Mouse (Mus musculus): ENCODE measurements around the gene Smcr8.
A peak's percentile ranks its signal among the peaks of the same experiment; 100 is the strongest.
"Not testable (repeated sequence)": the region's sequence is repeated elsewhere in the genome, so short reads cannot be mapped to it uniquely, and the experiment has no call there.

Smcr8 gene

GRCm38 (mm10) chr11:60784179-60784922, 7.0 kb downstream of the Smcr8 start:
- DNase-seq (ENCODE audit: low spot score), result no peak

- DNase-seq (ENCODE audit: low spot score), result peak; percentile 11
Observed at GRCm38 (mm10) chr11:60787595-60787994, 10.3 kb downstream of the Smcr8 start.

GRCm38 (mm10) chr11:60790472-60790871, 13.1 kb downstream of the Smcr8 start:
- no peak for DNase-seq (ENCODE audit: low spot score)

GRCm38 (mm10) chr11:60796342-60796741, 19.0 kb downstream of the Smcr8 start:
- no peak for DNase-seq (ENCODE audit: low spot score)

GRCm38 (mm10) chr11:60799977-60800376, 22.7 kb downstream of the Smcr8 start:
- DNase-seq (ENCODE audit: low spot score), result no peak

- no peak for DNase-seq (ENCODE audit: low spot score)
Observed at GRCm38 (mm10) chr11:60800892-60801291, 23.6 kb downstream of the Smcr8 start.

- DNase-seq (ENCODE audit: low spot score), result no peak
Observed at GRCm38 (mm10) chr11:60808286-60809070, 31.2 kb downstream of the Smcr8 start.

GRCm38 (mm10) chr11:60809546-60809945, 32.2 kb downstream of the Smcr8 start:
- DNase-seq (ENCODE audit: low spot score), result no peak

GRCm38 (mm10) chr11:60810046-60810965, 33.0 kb downstream of the Smcr8 start:
- DNase-seq (ENCODE audit: low spot score), result peak; percentile 15

- peak; percentile 92 for DNase-seq (ENCODE audit: low spot score)
Observed at GRCm38 (mm10) chr11:60811054-60811460, 33.7 kb downstream of the Smcr8 start.

GRCm38 (mm10) chr11:60811618-60812017, 34.3 kb downstream of the Smcr8 start, which contains the start of gene Shmt1:
TSS of gene Shmt1 (minus strand) at chr11:60811718.
- not testable (repeated sequence) for DNase-seq (ENCODE audit: low spot score)

GRCm38 (mm10) chr11:60816398-60816797, 39.1 kb downstream of the Smcr8 start:
- no peak for DNase-seq (ENCODE audit: low spot score)

GRCm38 (mm10) chr11:60823771-60824170, 46.4 kb downstream of the Smcr8 start:
- DNase-seq (ENCODE audit: low spot score), result no peak

GRCm38 (mm10) chr11:60825191-60825590, 47.9 kb downstream of the Smcr8 start:
- no peak for DNase-seq (ENCODE audit: low spot score)

- DNase-seq (ENCODE audit: low spot score), result no peak
Observed at GRCm38 (mm10) chr11:60826700-60827099, 49.4 kb downstream of the Smcr8 start.

- DNase-seq (ENCODE audit: low spot score), result peak; percentile 64
Observed at GRCm38 (mm10) chr11:60827241-60827945, 50.1 kb downstream of the Smcr8 start.

- peak; percentile 48 for DNase-seq (ENCODE audit: low spot score)
Observed at GRCm38 (mm10) chr11:60828903-60829302, 51.6 kb downstream of the Smcr8 start.

- DNase-seq (ENCODE audit: low spot score), result peak; percentile 88
Observed at GRCm38 (mm10) chr11:60830433-60831052, 53.2 kb downstream of the Smcr8 start, which contains the start of gene Dhrs7b. TSS of gene Dhrs7b (plus strand) at chr11:60830631.

GRCm38 (mm10) chr11:60836897-60837296, 59.6 kb downstream of the Smcr8 start:
- DNase-seq (ENCODE audit: low spot score), result no peak

Measured in retina, embryonic 14.5 days (tissue).